Mouse (Mus musculus): Measurements from ENCODE around the gene Diablo. TPM values are rescaled to one million over a fixed set of nuclear protein-coding genes. Genes with fewer than 3 reads are reported as not detected.
A peak's percentile ranks its signal among the peaks of the same experiment; 100 is the strongest.

The Diablo gene
- 58.4 TPM for polyA plus RNA-seq (2021)

- POLR2A ChIA-PET, result no interaction called here
- peak; percentile 88 for DNase-seq (ENCODE audit: low read depth, low spot score)
- CTCF ChIA-PET, result no interaction called here
- TF ChIP-seq CTCF (IDR thresholded peaks at IDR 0.05), result no peak
- in situ Hi-C loops (cut with MboI; ENCODE audit: low pct_unique_long_range_greater_than_20kb), result no loop called here
- peak; percentile 88 for ATAC-seq
- no peaks in the 10 kb centered on the region for H3K27me3 ChIP-seq
Measured at GRCm38 (mm10) chr5:123523692-123524392, at the start of gene Diablo. Gene Diablo (minus strand): TSS chr5:123524176.

DNA sequence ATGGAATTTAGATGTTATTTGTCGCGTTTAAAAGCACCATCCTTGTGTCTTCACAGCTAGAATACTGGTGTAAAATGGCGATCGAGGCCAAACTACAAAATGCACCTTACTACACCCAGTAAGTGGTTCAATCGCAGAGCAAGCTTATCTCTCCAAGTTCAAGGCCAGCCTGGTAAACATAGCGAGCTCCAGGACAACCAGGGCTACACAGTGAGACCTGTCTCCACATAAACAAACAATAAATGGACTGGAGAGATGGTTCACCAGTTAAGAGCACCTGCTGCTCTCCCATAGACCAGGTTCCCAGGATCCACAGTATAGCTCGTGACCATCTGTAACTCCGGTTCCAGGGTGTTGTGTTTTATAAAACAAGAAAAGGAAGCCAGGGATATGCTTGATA, 49.4 kb upstream of the Diablo start:
- no peak for TF ChIP-seq CTCF (IDR thresholded peaks at IDR 0.05)
- H3K27me3 ChIP-seq, result no peaks in the 10 kb centered on the region
- in situ Hi-C loops (cut with MboI; ENCODE audit: low pct_unique_long_range_greater_than_20kb), result no loop called here
- DNase-seq (ENCODE audit: low read depth, low spot score), result no peak
- CTCF ChIA-PET, result no interaction called here
- ATAC-seq, result no peak
- POLR2A ChIA-PET, result no interaction called here

DNA sequence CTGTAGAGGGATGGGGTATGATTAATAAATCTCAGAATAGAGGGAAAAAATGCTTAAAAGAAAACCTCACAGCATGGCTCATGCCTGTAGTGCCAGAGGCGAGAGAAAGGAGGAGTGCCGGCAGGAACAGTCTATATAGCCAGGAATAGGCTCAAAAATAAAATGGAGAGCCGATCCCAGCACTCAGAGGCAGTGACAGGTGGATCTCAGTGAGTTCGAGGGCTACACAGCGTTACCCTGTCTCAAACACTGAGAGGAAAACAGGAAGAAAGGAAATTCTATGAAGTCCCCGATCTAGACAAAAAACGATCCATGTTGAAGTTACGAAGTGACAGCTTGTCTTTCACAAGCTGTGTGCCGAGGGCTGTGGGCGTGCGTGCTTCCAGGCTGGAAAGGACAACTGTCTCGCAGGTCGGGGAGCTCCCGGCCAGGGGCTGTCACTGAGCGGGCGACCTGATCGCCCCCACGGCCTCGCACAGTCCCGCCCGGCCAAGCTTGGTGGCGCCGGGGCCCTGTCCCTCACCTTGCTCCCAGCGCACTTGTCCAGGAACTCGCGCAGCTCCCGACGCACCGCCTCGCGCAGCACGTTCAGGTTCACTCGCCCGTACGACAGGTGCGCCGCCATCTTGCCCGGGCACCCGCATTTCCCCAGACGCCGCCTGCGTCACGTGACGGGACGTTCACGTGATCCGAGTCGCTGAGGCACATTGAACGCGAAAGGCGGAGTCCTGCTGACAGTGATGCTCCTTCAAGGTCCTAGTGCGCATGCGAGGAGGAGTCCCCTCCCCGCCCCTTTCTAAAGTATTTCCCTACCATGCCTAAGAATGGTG, 48.6 kb upstream of the Diablo start, which contains the start of gene Vps33a:
TSS of gene Vps33a (minus strand) at position 682 of the 830 bp plus-strand sequence.
- DNase-seq (ENCODE audit: low read depth, low spot score), result peak; percentile 92
- POLR2A ChIA-PET, result interaction anchor here (1.0 kb wide), 1 partner anchor 8 kb away, joined by 4 read pairs; no protein-coding TSS in a partner anchor
- in situ Hi-C loops (cut with MboI; ENCODE audit: low pct_unique_long_range_greater_than_20kb), result no loop called here
- TF ChIP-seq CTCF (IDR thresholded peaks at IDR 0.05), result no peak
- ATAC-seq, result peak; percentile 69
- CTCF ChIA-PET, result no interaction called here
- no peaks in the 10 kb centered on the region for H3K27me3 ChIP-seq

- no peak for TF ChIP-seq CTCF (IDR thresholded peaks at IDR 0.05)
- ChIA-PET POLR2A (interaction anchor here (0.8 kb wide), 1 partner anchor 50 kb away, joined by 5 read pairs; no protein-coding TSS in a partner anchor), CTCF (no interaction called here)
- no peak for DNase-seq (ENCODE audit: low read depth, low spot score)
- in situ Hi-C loops (cut with MboI; ENCODE audit: low pct_unique_long_range_greater_than_20kb), result no loop called here
- ATAC-seq, result no peak
- H3K27me3 ChIP-seq, result no peaks in the 10 kb centered on the region
Measured at GRCm38 (mm10) chr5:123561128-123561527, 37.2 kb upstream of the Diablo start.

DNA sequence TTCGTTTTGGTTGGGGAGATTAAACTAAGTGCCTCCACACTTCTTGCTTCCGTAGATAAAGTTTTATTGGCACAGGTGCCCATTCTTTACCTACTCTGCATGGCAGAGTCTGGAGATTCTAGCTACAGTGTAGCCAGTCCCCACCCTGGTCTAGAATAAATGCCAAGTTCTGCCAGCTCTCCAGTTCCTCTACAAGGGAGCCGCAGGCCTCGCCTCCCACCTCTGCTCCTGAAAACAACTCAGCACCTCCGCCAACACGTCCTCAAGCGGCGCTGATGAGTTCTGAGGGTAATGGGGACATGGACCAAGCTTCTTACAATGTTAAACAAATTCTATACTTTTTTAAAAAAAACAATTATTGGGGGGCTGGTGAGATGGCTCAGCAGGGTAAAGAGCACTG, 35.6 kb upstream of the Diablo start:
- ATAC-seq, result no peak
- H3K27me3 ChIP-seq, result no peaks in the 10 kb centered on the region
- no peak for DNase-seq (ENCODE audit: low read depth, low spot score)
- ChIA-PET POLR2A (interaction anchor here (0.5 kb wide), 1 partner anchor 938 kb away, joined by 5 read pairs; no protein-coding TSS in a partner anchor), CTCF (no interaction called here)
- in situ Hi-C loops (cut with MboI; ENCODE audit: low pct_unique_long_range_greater_than_20kb), result no loop called here
- TF ChIP-seq CTCF (IDR thresholded peaks at IDR 0.05), result no peak

DNA sequence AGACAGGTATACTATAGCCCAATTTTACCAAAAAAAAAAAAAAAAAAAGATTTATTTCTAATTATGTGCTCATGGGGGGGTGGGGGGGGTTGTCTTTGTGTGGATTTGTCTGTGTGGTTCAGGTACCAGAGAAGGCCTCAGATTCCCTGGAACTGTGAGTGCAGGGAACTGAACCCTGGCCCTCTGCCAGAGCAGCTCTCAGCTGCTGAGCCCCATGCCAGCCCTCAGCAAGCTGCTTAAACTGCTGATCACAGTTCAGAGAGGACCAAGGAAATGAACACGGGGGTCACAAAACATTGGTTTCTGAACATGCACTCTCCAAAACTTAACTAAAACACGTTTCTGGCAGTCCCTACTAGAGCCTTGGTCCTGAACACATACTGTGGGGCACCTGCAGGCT, 32.5 kb upstream of the Diablo start:
- DNase-seq (ENCODE audit: low read depth, low spot score), result no peak
- TF ChIP-seq CTCF (IDR thresholded peaks at IDR 0.05), result no peak

GRCm38 (mm10) chr5:123555693-123556092, 31.7 kb upstream of the Diablo start:
- ChIA-PET CTCF (interaction anchor here (0.9 kb wide), 1 partner anchor 25 kb away, joined by 4 read pairs; no protein-coding TSS in a partner anchor), POLR2A (no interaction called here)
- DNase-seq (ENCODE audit: low read depth, low spot score), result no peak
- H3K27me3 ChIP-seq, result no peaks in the 10 kb centered on the region
- no peak for TF ChIP-seq CTCF (IDR thresholded peaks at IDR 0.05)
- in situ Hi-C loops (cut with MboI; ENCODE audit: low pct_unique_long_range_greater_than_20kb), result no loop called here
- no peak for ATAC-seq

More for the DNA sequence above, 32.5 kb upstream of the Diablo start:
- in situ Hi-C loops (cut with MboI; ENCODE audit: low pct_unique_long_range_greater_than_20kb), result no loop called here
- no peaks in the 10 kb centered on the region for H3K27me3 ChIP-seq
- ChIA-PET POLR2A (no interaction called here), CTCF (interaction anchor here (0.9 kb wide), 1 partner anchor 26 kb away, joined by 4 read pairs; no protein-coding TSS in a partner anchor)
- no peak for ATAC-seq

GRCm38 (mm10) chr5:123533801-123534200, 9.8 kb upstream of the Diablo start:
- ATAC-seq (no peak), DNase-seq (ENCODE audit: low read depth, low spot score) (no peak)
- POLR2A ChIA-PET, result no interaction called here
- TF ChIP-seq CTCF (IDR thresholded peaks at IDR 0.05), result no peak
- no peaks in the 10 kb centered on the region for H3K27me3 ChIP-seq
- in situ Hi-C loops (cut with MboI; ENCODE audit: low pct_unique_long_range_greater_than_20kb), result no loop called here
- CTCF ChIA-PET, result no interaction called here

GRCm38 (mm10) chr5:123530056-123530455, 6.1 kb upstream of the Diablo start:
- in situ Hi-C loops (cut with MboI; ENCODE audit: low pct_unique_long_range_greater_than_20kb), result no loop called here
- H3K27me3 ChIP-seq, result no peaks in the 10 kb centered on the region
- POLR2A ChIA-PET, result interaction anchor here (0.5 kb wide), 2 partner anchors 11 to 507 kb away, joined by 3 to 5 read pairs; no protein-coding TSS in a partner anchor
- no peak for ATAC-seq
- CTCF ChIA-PET, result interaction anchor here (0.8 to 1.7 kb wide), 3 partner anchors 13 to 85 kb away, joined by 3 to 5 read pairs (median 4); no protein-coding TSS in a partner anchor
- no peak for DNase-seq (ENCODE audit: low read depth, low spot score)
- TF ChIP-seq CTCF (IDR thresholded peaks at IDR 0.05), result no peak

DNA sequence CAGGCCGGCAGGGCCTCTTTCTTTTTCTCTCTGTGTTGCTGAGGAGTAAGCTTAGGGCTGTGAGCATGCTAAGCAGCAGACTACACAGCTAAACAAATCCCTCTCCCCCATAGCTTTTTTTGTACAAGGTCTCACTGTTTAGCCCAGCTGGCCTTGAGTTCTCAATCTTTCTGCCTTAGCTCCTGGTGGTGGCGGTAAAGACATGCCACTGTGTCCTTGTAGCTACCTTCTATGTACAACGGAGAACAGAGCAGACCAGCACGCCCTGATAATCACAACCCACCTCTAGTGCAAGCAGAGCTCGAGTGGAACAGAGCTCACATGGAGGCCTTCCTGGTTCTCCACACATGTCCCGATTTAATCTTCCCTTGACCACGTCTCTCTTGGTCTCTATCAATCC, 4.7 kb upstream of the Diablo start:
- ChIA-PET CTCF (no interaction called here), POLR2A (no interaction called here)
- H3K27me3 ChIP-seq, result no peaks in the 10 kb centered on the region
- no peak for TF ChIP-seq CTCF (IDR thresholded peaks at IDR 0.05)
- in situ Hi-C loops (cut with MboI; ENCODE audit: low pct_unique_long_range_greater_than_20kb), result no loop called here
- DNase-seq (ENCODE audit: low read depth, low spot score), result no peak
- ATAC-seq, result no peak

Measured in Patski (cell line).